Mouse (Mus musculus) lung, embryonic 14.5 days (tissue): ENCODE results near the gene Ap1ar. TPM values are rescaled to one million over a fixed set of nuclear protein-coding genes. Genes with fewer than 3 reads are reported as not detected.

Experiments
- ATAC-seq: fragments of 200-750 bp; cut with Nextera tagmentation; 2 replicates; pipeline ENCODE4 v1.8.0; 2017; ENCODE audit warnings: mild to moderate bottlenecking, moderate TSS enrichment, moderate library complexity; ENCODE audit not compliant: insufficient read depth
- DNase-seq: peaks from one replicate; pipeline ENCODE4 v3.0.0-alpha.2; 2015
- H3K27ac ChIP-seq: fragments of 300-500 bp; sonication (generic); 2 replicates; pipeline ENCODE4 v1.5.1; 2014; ENCODE audit warnings: low read depth, mild to moderate bottlenecking, moderate library complexity
- H3K27me3 ChIP-seq: fragments of 300-500 bp; sonication (generic); 2 replicates; pipeline ENCODE4 v1.6.1; 2014; ENCODE audit warnings: low read length, control low read depth; ENCODE audit not compliant: insufficient read depth
- H3K36me3 ChIP-seq: fragments of 300-500 bp; sonication (generic); 2 replicates; pipeline ENCODE4 v1.6.1; 2014; ENCODE audit warnings: control low read depth; ENCODE audit not compliant: insufficient read depth
- H3K4me1 ChIP-seq: fragments of 300-500 bp; sonication (generic); 2 replicates; pipeline ENCODE4 v1.6.1; 2014; ENCODE audit warnings: antibody characterized with exemption, control low read depth; ENCODE audit not compliant: insufficient read depth
- H3K4me2 ChIP-seq: fragments of 300-500 bp; sonication (generic); 2 replicates; pipeline ENCODE4 v1.6.1; 2014; ENCODE audit warnings: mild to moderate bottlenecking
- H3K4me3 ChIP-seq: fragments of 300-500 bp; sonication (generic); 2 replicates; pipeline ENCODE4 v1.5.1; 2014; ENCODE audit warnings: low read depth, low read length
- H3K9ac ChIP-seq: fragments of 300-500 bp; sonication (generic); 2 replicates; pipeline ENCODE4 v1.6.1; 2014
- H3K9me3 ChIP-seq: fragments of 300-500 bp; sonication (generic); 2 replicates; pipeline ENCODE4 v1.6.1; 2016; ENCODE audit warnings: low read depth, low read length, control low read depth
- CTCF ChIP-seq: IDR thresholded peaks from 2 replicates; pipeline ENCODE4 v1.5.1; 2016; ENCODE audit warnings: antibody characterized with exemption, low read depth
- WGBS: fragments of 180-500 bp; shearing (Covaris S2); extraction: QIAGEN DNeasy Blood & Tissue Kit; methylation state at CpG from one replicate; pipeline ENCODE4 v1.1.7; 2014; 5-methylcytosine and 5-hydroxymethylcytosine counted together
- polyA plus RNA-seq: library from polyadenylated mRNA; unstranded; fragments of >200 nt; fragmentation: Nextera tagmentation; extraction: Ambion mirVana; gene quantifications from 2 replicates; pipeline ENCODE4 v1.2.1, GENCODE M21; 2014

Ap1ar gene
- polyA plus RNA-seq, 1 experiment from 2014 or later: 69.5 TPM

DNA sequence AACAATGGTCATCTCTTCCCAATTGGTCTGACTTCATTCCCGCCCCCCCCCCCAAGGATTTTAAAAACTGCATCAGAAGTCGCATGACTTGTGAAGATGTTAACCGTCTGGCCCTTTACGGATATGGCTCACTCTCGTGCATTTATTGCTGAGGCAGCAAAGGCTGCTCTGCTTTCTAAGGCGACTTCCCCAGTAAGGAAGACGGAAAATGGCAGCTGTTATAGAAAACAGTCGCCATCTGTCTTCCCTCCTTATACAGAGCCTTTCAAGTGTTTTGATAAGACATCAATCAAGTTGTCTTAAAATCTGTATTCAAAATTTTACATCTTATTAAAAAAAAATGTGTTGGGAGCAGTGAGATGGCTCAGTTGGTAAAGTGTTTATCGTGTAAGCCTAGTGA is 15.4 kb upstream of the Ap1ar start:
- DNase-seq (no peak), ATAC-seq (no peak)
- H3K27ac ChIP-seq: no peak overlapping the region
- H3K4me1 ChIP-seq: no peaks in the 10 kb centered on the region
- no peak overlapping the region for H3K4me3 ChIP-seq
- no peaks in the 10 kb centered on the region for H3K36me3 ChIP-seq
- TF ChIP-seq CTCF: no peak
- no peak overlapping the region for H3K9ac ChIP-seq
- 58% methylated on average over 9 of the region's 9 CpGs for WGBS
- no peak overlapping the region for H3K4me2 ChIP-seq
- no peaks in the 10 kb centered on the region for H3K9me3 ChIP-seq
- H3K27me3 ChIP-seq: no peaks in the 10 kb centered on the region

DNA sequence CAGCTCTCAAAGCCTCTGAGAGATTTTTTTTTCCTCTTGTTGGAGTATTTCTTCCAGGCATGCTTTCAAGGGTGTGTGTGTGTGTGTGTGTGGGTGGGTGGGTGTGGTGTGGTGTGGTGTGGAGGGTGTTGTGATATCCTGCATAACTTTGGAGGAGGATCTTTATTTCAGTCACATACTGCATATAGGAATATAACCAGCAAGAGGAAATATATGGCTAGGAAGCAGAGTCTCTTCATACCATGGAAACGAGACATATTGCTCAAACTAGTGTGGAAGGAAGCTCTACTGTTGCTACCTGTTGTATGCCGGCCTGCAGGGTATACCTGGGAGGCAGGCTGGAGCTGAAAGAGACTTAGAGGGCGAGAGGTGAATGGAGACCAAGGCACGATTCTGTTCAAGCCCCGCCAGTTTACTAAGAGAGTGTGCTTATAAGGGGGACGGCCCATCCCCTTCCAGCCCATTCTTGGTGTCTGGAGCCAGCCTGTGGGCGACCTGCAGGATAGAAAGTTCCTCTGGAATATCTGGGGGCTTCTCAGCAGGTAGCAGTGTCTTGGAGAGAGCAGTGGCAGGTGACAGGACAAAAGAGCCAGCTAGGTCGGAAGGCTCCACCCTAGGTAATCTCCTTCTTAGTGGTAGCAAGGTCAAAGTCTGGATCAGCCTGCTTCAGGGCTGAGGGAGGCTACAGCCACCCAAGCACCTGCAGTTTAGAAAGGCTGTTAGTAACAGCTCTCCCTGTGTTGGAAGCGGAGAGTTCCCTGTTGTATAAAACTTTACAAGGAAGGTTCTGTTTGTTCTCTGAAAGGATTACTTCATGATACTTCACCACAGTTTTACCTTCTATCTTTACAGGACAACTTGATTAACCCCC is 13.7 kb upstream of the Ap1ar start:
- 57% methylated on average over 9 of the region's 9 CpGs for WGBS
- TF ChIP-seq CTCF: no peak
- no peaks in the 10 kb centered on the region for H3K9me3 ChIP-seq
- no peak overlapping the region for H3K4me2 ChIP-seq
- H3K4me3 ChIP-seq: no peak overlapping the region
- no peak overlapping the region for H3K9ac ChIP-seq
- no peaks in the 10 kb centered on the region for H3K36me3 ChIP-seq
- no peak for ATAC-seq
- H3K27me3 ChIP-seq: no peaks in the 10 kb centered on the region
- DNase-seq: no peak
- H3K27ac ChIP-seq: no peak overlapping the region
- H3K4me1 ChIP-seq: no peaks in the 10 kb centered on the region

DNA sequence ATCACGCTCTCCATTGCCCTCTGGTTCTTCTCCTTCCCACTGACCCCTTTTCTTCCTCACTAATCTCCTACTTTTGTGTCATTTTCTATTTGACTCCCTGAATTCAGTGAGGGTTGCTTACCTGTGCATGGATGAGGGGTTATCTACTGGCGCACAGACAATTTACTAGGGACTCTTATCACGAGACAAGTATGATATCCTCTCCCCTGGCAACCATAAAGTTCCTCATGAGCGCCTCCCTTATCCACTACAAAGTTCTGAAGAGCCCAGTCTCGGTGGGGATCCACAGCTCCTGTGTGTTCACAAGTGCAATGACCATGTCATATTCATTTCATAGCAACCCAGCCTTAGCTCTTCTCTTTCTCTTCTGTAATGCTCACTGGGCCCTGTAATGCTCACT is 12.6 kb upstream of the Ap1ar start:
- TF ChIP-seq CTCF: no peak
- no peak for ATAC-seq
- no peak overlapping the region for H3K4me2 ChIP-seq

DNA sequence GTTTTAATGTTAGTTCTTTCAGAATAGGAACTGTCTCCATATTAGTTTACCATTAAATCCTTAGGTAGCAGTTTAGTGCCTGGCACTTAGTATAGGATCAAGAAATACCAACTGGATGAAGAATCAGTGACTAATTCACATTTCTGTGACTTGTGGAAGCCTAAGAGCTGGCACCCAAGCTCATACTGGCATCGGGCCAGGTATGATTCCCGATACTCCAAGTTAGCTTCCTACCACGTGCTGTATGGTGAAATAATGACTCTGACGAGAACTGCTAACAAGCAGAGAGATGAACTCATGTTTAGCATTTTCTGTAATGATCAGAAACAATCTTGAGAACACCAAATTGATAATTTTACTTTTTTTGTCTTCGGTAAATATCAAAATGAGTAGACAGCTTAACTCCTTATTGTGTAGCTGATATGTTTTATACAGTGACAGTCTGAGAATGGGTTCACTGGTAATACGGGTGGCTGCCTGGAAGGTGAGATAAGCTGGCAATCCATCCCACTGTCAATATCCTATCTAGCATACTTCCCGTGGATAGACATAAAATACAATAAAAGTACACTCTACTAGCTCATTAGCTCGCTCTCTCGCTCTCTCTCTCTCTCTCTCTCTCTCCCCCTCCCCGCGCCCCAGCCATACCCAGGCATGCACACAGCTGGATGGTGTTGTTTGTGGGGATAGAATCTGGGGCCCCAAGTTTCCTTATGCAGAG is 10.9 kb upstream of the Ap1ar start:
- no peak overlapping the region for H3K4me3 ChIP-seq
- DNase-seq (peak; percentile 43), ATAC-seq (no peak)
- no peaks in the 10 kb centered on the region for H3K4me1 ChIP-seq
- H3K36me3 ChIP-seq: no peaks in the 10 kb centered on the region
- H3K27me3 ChIP-seq: no peaks in the 10 kb centered on the region
- WGBS: 69% methylated on average over 11 of the region's 11 CpGs
- no peak for TF ChIP-seq CTCF
- H3K27ac ChIP-seq: no peak overlapping the region
- no peak overlapping the region for H3K9ac ChIP-seq
- H3K9me3 ChIP-seq: no peaks in the 10 kb centered on the region
- no peak overlapping the region for H3K4me2 ChIP-seq

More for the DNA sequence above, 12.6 kb upstream of the Ap1ar start:
- H3K27ac ChIP-seq: no peak overlapping the region
- no peaks in the 10 kb centered on the region for H3K27me3 ChIP-seq
- DNase-seq: no peak
- H3K9me3 ChIP-seq: no peaks in the 10 kb centered on the region
- no peak overlapping the region for H3K9ac ChIP-seq
- WGBS: 76% methylated on average over 5 of the region's 5 CpGs
- H3K4me3 ChIP-seq: no peak overlapping the region
- no peaks in the 10 kb centered on the region for H3K4me1 ChIP-seq
- no peaks in the 10 kb centered on the region for H3K36me3 ChIP-seq

DNA sequence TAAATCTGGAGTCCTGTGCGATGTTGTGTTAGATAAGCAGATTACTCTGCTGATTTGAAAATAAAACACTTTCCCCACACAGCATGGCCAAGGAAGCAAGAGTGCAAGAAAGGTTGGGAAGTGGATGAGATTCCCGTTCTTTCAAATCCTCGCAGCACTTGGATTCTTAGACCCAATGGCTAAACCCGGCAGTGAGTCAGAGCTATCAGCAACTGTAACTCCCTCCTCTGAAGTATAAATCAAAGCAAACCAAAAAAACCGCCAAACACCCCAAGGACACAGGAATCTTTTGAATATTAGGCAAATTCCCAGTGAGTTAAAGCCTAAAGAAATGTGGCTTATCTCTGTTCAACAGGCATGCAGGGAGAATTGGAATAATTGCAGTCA is 6.6 kb upstream of the Ap1ar start:
- Histone ChIP-seq H3K9me3 (no peaks in the 10 kb centered on the region), H3K4me2 (no peak overlapping the region), H3K27ac (no peak overlapping the region), H3K27me3 (no peaks in the 10 kb centered on the region), H3K4me3 (no peak overlapping the region), H3K4me1 (no peaks in the 10 kb centered on the region), H3K9ac (no peak overlapping the region), H3K36me3 (no peaks in the 10 kb centered on the region)
- ATAC-seq (no peak; the same call in 1 of the 2 replicates), DNase-seq (no peak)
- 18% methylated on average over 5 of the region's 5 CpGs for WGBS
- no peak for TF ChIP-seq CTCF

DNA sequence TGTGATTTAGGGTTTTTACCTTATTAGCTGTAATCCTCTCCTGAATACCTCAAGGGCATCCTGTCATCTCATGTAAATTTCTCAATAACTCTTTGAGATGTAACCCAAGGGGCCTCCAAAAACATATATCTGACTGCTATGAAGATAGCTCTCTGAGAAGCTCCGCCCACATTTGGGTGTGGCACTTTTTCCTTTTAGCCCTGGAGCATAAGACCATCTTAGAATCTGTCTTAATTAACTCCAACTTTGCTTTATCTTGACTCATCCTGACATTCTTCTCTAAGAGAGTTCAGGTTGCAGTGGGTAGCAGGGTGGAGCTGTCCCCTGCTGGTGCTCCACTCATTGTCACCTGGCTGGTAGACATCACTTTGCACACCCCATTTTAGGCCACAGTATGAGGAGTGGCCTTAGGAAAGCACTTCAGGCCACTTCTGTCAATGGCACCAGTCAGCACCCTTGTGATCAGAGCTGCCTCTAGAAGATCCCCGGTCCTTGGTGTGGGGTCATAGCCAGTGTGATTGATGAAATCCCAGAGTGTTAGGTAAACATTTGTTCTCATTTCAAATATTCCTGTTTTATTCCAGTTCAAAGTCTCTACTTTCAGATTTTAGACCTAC is 6.1 kb upstream of the Ap1ar start:
- peak; percentile 73; the same call in 1 of the 2 replicates for ATAC-seq
- H3K4me2 ChIP-seq: no peak overlapping the region

DNA sequence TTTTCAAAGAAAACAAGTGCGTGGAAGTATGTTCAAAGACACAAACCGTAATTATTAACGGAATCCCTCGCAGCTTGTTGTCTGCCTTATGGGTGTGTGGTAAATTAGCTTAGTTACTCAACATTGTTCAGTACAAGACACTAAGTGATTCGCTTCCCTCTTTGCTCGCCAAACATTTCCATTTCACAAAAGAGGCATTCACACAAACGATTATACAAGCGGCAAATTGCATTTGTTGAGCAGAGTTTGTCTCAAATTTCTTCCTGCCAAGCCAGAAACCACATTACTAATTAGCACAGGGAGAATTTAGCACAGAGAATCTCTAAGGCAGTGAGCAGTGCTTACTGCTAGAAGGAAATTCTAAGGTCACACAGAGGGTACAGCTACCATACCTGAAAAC is 4.6 kb upstream of the Ap1ar start:
- no peak for DNase-seq

More for the DNA sequence above, 6.1 kb upstream of the Ap1ar start:
- 47% methylated on average over 2 of the region's 2 CpGs for WGBS
- Histone ChIP-seq H3K9me3 (no peaks in the 10 kb centered on the region), H3K9ac (no peak overlapping the region), H3K4me1 (no peaks in the 10 kb centered on the region), H3K4me3 (no peak overlapping the region), H3K36me3 (no peaks in the 10 kb centered on the region), H3K27ac (no peak overlapping the region), H3K27me3 (no peaks in the 10 kb centered on the region)
- no peak for DNase-seq
- no peak for TF ChIP-seq CTCF

More for the DNA sequence above, 4.6 kb upstream of the Ap1ar start:
- Histone ChIP-seq H3K4me3 (no peak overlapping the region), H3K4me2 (no peak overlapping the region), H3K36me3 (no peaks in the 10 kb centered on the region), H3K4me1 (no peaks in the 10 kb centered on the region; the same call in 1 of the 2 replicates), H3K27me3 (no peaks in the 10 kb centered on the region), H3K9ac (no peak overlapping the region), H3K9me3 (no peaks in the 10 kb centered on the region), H3K27ac (no peak overlapping the region)
- WGBS: 84% methylated on average over 8 of the region's 8 CpGs
- ATAC-seq: no peak
- no peak for TF ChIP-seq CTCF
